Mouse (Mus musculus): ENCODE data around the gene Map3k5. TPM values are rescaled to one million over a fixed set of nuclear protein-coding genes. Genes with fewer than 3 reads are reported as not detected.

Map3k5 gene
- polyA plus RNA-seq, 1 experiment from 2014 or later, result 0.83 TPM

- Histone ChIP-seq H3K4me1 (ENCODE audit: control insufficient read depth, low read depth, low read length) (no peaks in the 10 kb centered on the region), H3K27me3 (ENCODE audit: control insufficient read depth, insufficient read depth, low read depth, low read length) (no peaks in the 10 kb centered on the region), H3K9me3 (replicated peaks; ENCODE audit: control insufficient read depth, low read length) (no peaks in the 10 kb centered on the region), H3K9ac (ENCODE audit: low read depth, low read length) (no peak overlapping the region), H3K4me3 (ENCODE audit: low read depth, low read length) (no peak overlapping the region), H3K4me2 (ENCODE audit: low read depth, low read length) (no peak overlapping the region), H3K27ac (ENCODE audit: low read length) (no peak overlapping the region), H3K36me3 (ENCODE audit: control insufficient read depth, insufficient read depth) (no peaks in the 10 kb centered on the region)
- WGBS (ENCODE audit: insufficient replicate concordance), result 71% methylated on average over 8 of the region's 8 CpGs
- ATAC-seq (ENCODE audit: low read depth), result no peak
These were observed 66.1 kb downstream of the Map3k5 start for GRCm38 (mm10) chr10:20000408-20000770.

GRCm38 (mm10) chr10:20001990-20002389 is 67.7 kb downstream of the Map3k5 start:
- WGBS (ENCODE audit: insufficient replicate concordance), result 40% methylated on average over 5 of the region's 5 CpGs
- Histone ChIP-seq H3K4me2 (ENCODE audit: low read depth, low read length) (no peak overlapping the region), H3K4me1 (ENCODE audit: control insufficient read depth, low read depth, low read length) (no peaks in the 10 kb centered on the region), H3K27ac (ENCODE audit: low read length) (no peak overlapping the region), H3K36me3 (ENCODE audit: control insufficient read depth, insufficient read depth) (no peaks in the 10 kb centered on the region), H3K9me3 (replicated peaks; ENCODE audit: control insufficient read depth, low read length) (no peaks in the 10 kb centered on the region), H3K27me3 (ENCODE audit: control insufficient read depth, insufficient read depth, low read depth, low read length) (no peaks in the 10 kb centered on the region), H3K4me3 (ENCODE audit: low read depth, low read length) (no peak overlapping the region), H3K9ac (ENCODE audit: low read depth, low read length) (no peak overlapping the region)
- no peak for ATAC-seq (ENCODE audit: low read depth)

- no peaks in the 10 kb centered on the region for H3K4me1 ChIP-seq (ENCODE audit: control insufficient read depth, low read depth, low read length)
- no peak for ATAC-seq (ENCODE audit: low read depth)
- WGBS (ENCODE audit: insufficient replicate concordance), result 38% methylated on average over 5 of the region's 5 CpGs
- H3K36me3 ChIP-seq (ENCODE audit: control insufficient read depth, insufficient read depth), result no peaks in the 10 kb centered on the region
- no peaks in the 10 kb centered on the region for H3K27me3 ChIP-seq (ENCODE audit: control insufficient read depth, insufficient read depth, low read depth, low read length)
- H3K9me3 ChIP-seq (replicated peaks; ENCODE audit: control insufficient read depth, low read length), result no peaks in the 10 kb centered on the region
- no peak overlapping the region for H3K4me2 ChIP-seq (ENCODE audit: low read depth, low read length)
- H3K4me3 ChIP-seq (ENCODE audit: low read depth, low read length), result no peak overlapping the region
- H3K27ac ChIP-seq (ENCODE audit: low read length), result no peak overlapping the region
- no peak overlapping the region for H3K9ac ChIP-seq (ENCODE audit: low read depth, low read length)
These were observed 68.7 kb downstream of the Map3k5 start for GRCm38 (mm10) chr10:20003006-20003405.

GRCm38 (mm10) chr10:20004786-20005185 is 70.5 kb downstream of the Map3k5 start:
- Histone ChIP-seq H3K9ac (ENCODE audit: low read depth, low read length) (no peak overlapping the region), H3K4me2 (ENCODE audit: low read depth, low read length) (no peak overlapping the region), H3K27me3 (ENCODE audit: control insufficient read depth, insufficient read depth, low read depth, low read length) (no peaks in the 10 kb centered on the region), H3K4me3 (ENCODE audit: low read depth, low read length) (no peak overlapping the region), H3K9me3 (replicated peaks; ENCODE audit: control insufficient read depth, low read length) (no peaks in the 10 kb centered on the region), H3K27ac (ENCODE audit: low read length) (no peak overlapping the region), H3K36me3 (ENCODE audit: control insufficient read depth, insufficient read depth) (no peaks in the 10 kb centered on the region), H3K4me1 (ENCODE audit: control insufficient read depth, low read depth, low read length) (no peaks in the 10 kb centered on the region)
- ATAC-seq (ENCODE audit: low read depth), result no peak
- WGBS (ENCODE audit: insufficient replicate concordance), result 62% methylated on average over 4 of the region's 4 CpGs

- Histone ChIP-seq H3K4me1 (ENCODE audit: control insufficient read depth, low read depth, low read length) (no peaks in the 10 kb centered on the region), H3K4me3 (ENCODE audit: low read depth, low read length) (no peak overlapping the region), H3K9ac (ENCODE audit: low read depth, low read length) (no peak overlapping the region), H3K4me2 (ENCODE audit: low read depth, low read length) (no peak overlapping the region), H3K27me3 (ENCODE audit: control insufficient read depth, insufficient read depth, low read depth, low read length) (no peaks in the 10 kb centered on the region), H3K27ac (ENCODE audit: low read length) (no peak overlapping the region), H3K36me3 (ENCODE audit: control insufficient read depth, insufficient read depth) (no peaks in the 10 kb centered on the region), H3K9me3 (replicated peaks; ENCODE audit: control insufficient read depth, low read length) (no peaks in the 10 kb centered on the region)
- ATAC-seq (ENCODE audit: low read depth), result no peak
- 76% methylated on average over 6 of the region's 6 CpGs for WGBS (ENCODE audit: insufficient replicate concordance)
These were observed 71.2 kb downstream of the Map3k5 start for GRCm38 (mm10) chr10:20005491-20005952.

GRCm38 (mm10) chr10:20006333-20007093 is 72.2 kb downstream of the Map3k5 start:
- H3K27ac ChIP-seq (ENCODE audit: low read length), result no peak overlapping the region
- H3K9ac ChIP-seq (ENCODE audit: low read depth, low read length), result no peak overlapping the region
- H3K4me3 ChIP-seq (ENCODE audit: low read depth, low read length), result no peak overlapping the region
- WGBS (ENCODE audit: insufficient replicate concordance), result 71% methylated on average over 17 of the region's 17 CpGs
- H3K27me3 ChIP-seq (ENCODE audit: control insufficient read depth, insufficient read depth, low read depth, low read length), result no peaks in the 10 kb centered on the region
- H3K4me2 ChIP-seq (ENCODE audit: low read depth, low read length), result no peak overlapping the region
- no peak for ATAC-seq (ENCODE audit: low read depth)
- H3K36me3 ChIP-seq (ENCODE audit: control insufficient read depth, insufficient read depth), result no peaks in the 10 kb centered on the region
- H3K4me1 ChIP-seq (ENCODE audit: control insufficient read depth, low read depth, low read length), result no peaks in the 10 kb centered on the region
- H3K9me3 ChIP-seq (replicated peaks; ENCODE audit: control insufficient read depth, low read length), result no peaks in the 10 kb centered on the region

GRCm38 (mm10) chr10:20009310-20009709 is 75.0 kb downstream of the Map3k5 start:
- whole genome bisulfite sequencing (ENCODE audit: insufficient replicate concordance), result 75% methylated on average over 6 of the region's 6 CpGs
- Histone ChIP-seq H3K4me2 (ENCODE audit: low read depth, low read length) (no peak overlapping the region), H3K27ac (ENCODE audit: low read length) (no peak overlapping the region), H3K27me3 (ENCODE audit: control insufficient read depth, insufficient read depth, low read depth, low read length) (no peaks in the 10 kb centered on the region), H3K9ac (ENCODE audit: low read depth, low read length) (no peak overlapping the region), H3K9me3 (replicated peaks; ENCODE audit: control insufficient read depth, low read length) (no peaks in the 10 kb centered on the region), H3K4me1 (ENCODE audit: control insufficient read depth, low read depth, low read length) (no peaks in the 10 kb centered on the region), H3K36me3 (ENCODE audit: control insufficient read depth, insufficient read depth) (no peaks in the 10 kb centered on the region), H3K4me3 (ENCODE audit: low read depth, low read length) (no peak overlapping the region)
- no peak for ATAC-seq (ENCODE audit: low read depth)

GRCm38 (mm10) chr10:20010018-20010417 is 75.7 kb downstream of the Map3k5 start:
- H3K9ac ChIP-seq (ENCODE audit: low read depth, low read length), result no peak overlapping the region
- no peak overlapping the region for H3K4me3 ChIP-seq (ENCODE audit: low read depth, low read length)
- H3K9me3 ChIP-seq (replicated peaks; ENCODE audit: control insufficient read depth, low read length), result no peaks in the 10 kb centered on the region
- no peak for ATAC-seq (ENCODE audit: low read depth)
- H3K36me3 ChIP-seq (ENCODE audit: control insufficient read depth, insufficient read depth), result no peaks in the 10 kb centered on the region
- WGBS (ENCODE audit: insufficient replicate concordance), result 68% methylated on average over 3 of the region's 3 CpGs
- no peak overlapping the region for H3K27ac ChIP-seq (ENCODE audit: low read length)
- H3K4me1 ChIP-seq (ENCODE audit: control insufficient read depth, low read depth, low read length), result no peaks in the 10 kb centered on the region
- no peak overlapping the region for H3K4me2 ChIP-seq (ENCODE audit: low read depth, low read length)
- H3K27me3 ChIP-seq (ENCODE audit: control insufficient read depth, insufficient read depth, low read depth, low read length), result no peaks in the 10 kb centered on the region

GRCm38 (mm10) chr10:20018406-20018805 is 84.1 kb downstream of the Map3k5 start:
- Histone ChIP-seq H3K4me1 (ENCODE audit: control insufficient read depth, low read depth, low read length) (no peaks in the 10 kb centered on the region), H3K9ac (ENCODE audit: low read depth, low read length) (no peak overlapping the region), H3K4me2 (ENCODE audit: low read depth, low read length) (no peak overlapping the region), H3K9me3 (replicated peaks; ENCODE audit: control insufficient read depth, low read length) (no peaks in the 10 kb centered on the region), H3K27me3 (ENCODE audit: control insufficient read depth, insufficient read depth, low read depth, low read length) (no peaks in the 10 kb centered on the region), H3K4me3 (ENCODE audit: low read depth, low read length) (no peak overlapping the region), H3K27ac (ENCODE audit: low read length) (no peak overlapping the region), H3K36me3 (ENCODE audit: control insufficient read depth, insufficient read depth) (no peaks in the 10 kb centered on the region)
- 87% methylated on average over 10 of the region's 10 CpGs for WGBS (ENCODE audit: insufficient replicate concordance)
- ATAC-seq (ENCODE audit: low read depth), result no peak
